Mouse (Mus musculus) ES-Bruce4 (cell line): ENCODE data around the gene Abhd14a.

Source experiments
- CTCF ChIP-seq: IDR thresholded peaks from one replicate; pipeline ENCODE4 v1.8.1; 2011; ENCODE audit warnings: low read depth, low read length
- POLR2A ChIP-seq: IDR thresholded peaks from one replicate; pipeline ENCODE4 v1.8.1; 2011; ENCODE audit warnings: low read length; ENCODE audit not compliant: insufficient read depth

DNA sequence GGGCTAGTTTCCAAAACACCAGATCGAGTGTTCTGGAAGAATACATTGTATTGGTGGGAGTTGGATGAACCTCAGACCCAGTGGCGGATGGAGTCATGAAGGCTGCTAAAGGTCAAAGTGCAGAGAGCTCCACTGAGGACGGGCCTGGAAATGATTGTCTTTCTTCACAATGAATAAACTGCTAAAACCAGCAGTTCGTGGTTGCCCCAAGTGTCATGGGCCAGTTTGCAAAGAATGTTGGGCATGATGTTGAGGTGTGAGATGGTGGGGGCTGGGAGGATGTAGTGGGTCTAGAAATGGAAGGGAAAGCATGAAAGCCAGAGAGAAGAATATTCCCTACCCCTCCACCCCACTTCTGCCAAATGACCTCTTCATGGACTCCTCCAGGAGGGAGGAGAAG is 2.6 kb downstream of the Abhd14a start:
- no peak for TF ChIP-seq CTCF
- TF ChIP-seq POLR2A, result no peak
